Mouse (Mus musculus) embryonic facial prominence, embryonic 11.5 days (tissue): ENCODE data around the gene Inpp4b. TPM values are rescaled to one million over a fixed set of nuclear protein-coding genes. Genes with fewer than 3 reads are reported as not detected.

Experiments used
- ATAC-seq: fragments of 200-750 bp; cut with Nextera tagmentation; replicated peaks from 2 replicates; pipeline ENCODE4 v1.8.0; 2017; ENCODE audit warnings: low read depth; ENCODE audit not compliant: insufficient number of reproducible peaks, low FRiP score, low TSS enrichment
- DNase-seq: peaks from one replicate; pipeline ENCODE4 v3.0.0-alpha.2; 2015; ENCODE audit warnings: low spot score
- H3K27ac ChIP-seq: fragments of 300-500 bp; sonication (generic); replicated peaks from 2 replicates; pipeline ENCODE4 v1.5.1; 2014; ENCODE audit warnings: mild to moderate bottlenecking, low read depth, low read length, control low read depth
- H3K27me3 ChIP-seq: fragments of 300-500 bp; sonication (generic); 2 replicates; pipeline ENCODE4 v1.6.1; 2014; ENCODE audit warnings: mild to moderate bottlenecking, low read length, moderate library complexity, mixed read lengths; ENCODE audit not compliant: control insufficient read depth, insufficient read depth
- H3K36me3 ChIP-seq: fragments of 300-500 bp; sonication (generic); replicated peaks from 2 replicates; pipeline ENCODE4 v1.6.1; 2014; ENCODE audit warnings: low read depth, mild to moderate bottlenecking, low read length, moderate library complexity, mixed read lengths; ENCODE audit not compliant: control insufficient read depth, insufficient read depth
- H3K4me1 ChIP-seq: fragments of 300-500 bp; sonication (generic); 2 replicates; pipeline ENCODE4 v1.6.1; 2014; ENCODE audit warnings: low read length, mixed read lengths; ENCODE audit not compliant: control insufficient read depth, insufficient read depth
- H3K4me2 ChIP-seq: fragments of 300-500 bp; sonication (generic); 2 replicates; pipeline ENCODE4 v1.6.1; 2014; ENCODE audit warnings: low read depth, mild to moderate bottlenecking, control low read depth, low read length, moderate library complexity
- H3K4me3 ChIP-seq: fragments of 300-500 bp; sonication (generic); 2 replicates; pipeline ENCODE4 v1.5.1; 2014; ENCODE audit warnings: low read depth, low read length, control low read depth
- H3K9ac ChIP-seq: fragments of 300-500 bp; sonication (generic); replicated peaks from 2 replicates; pipeline ENCODE4 v1.6.1; 2014; ENCODE audit warnings: mild to moderate bottlenecking, control low read depth, low read length
- H3K9me3 ChIP-seq: fragments of 300-500 bp; sonication (generic); replicated peaks from 2 replicates; pipeline ENCODE4 v1.6.1; 2016; ENCODE audit warnings: mild to moderate bottlenecking, low read length, inconsistent platforms, mixed read lengths; ENCODE audit not compliant: control insufficient read depth
- WGBS: fragments of 180-500 bp; shearing (Covaris S2); extraction: QIAGEN DNeasy Blood & Tissue Kit; methylation state at CpG from one replicate; pipeline ENCODE4 v1.1.7; 2014; 5-methylcytosine and 5-hydroxymethylcytosine counted together
- polyA plus RNA-seq: library from polyadenylated mRNA; unstranded; fragments of >200 nt; fragmentation: Nextera tagmentation; extraction: Ambion mirVana; gene quantifications from 2 replicates; pipeline ENCODE4 v1.2.1, GENCODE M21; 2014

Gene Inpp4b
- polyA plus RNA-seq, 1 experiment from 2014 or later, result 7.8 TPM

- Histone ChIP-seq H3K27me3 (no peaks in the 10 kb centered on the region), H3K36me3 (no peaks in the 10 kb centered on the region), H3K9ac (no peak overlapping the region), H3K4me3 (no peak overlapping the region), H3K4me2 (no peak overlapping the region), H3K4me1 (no peaks in the 10 kb centered on the region), H3K27ac (no peak overlapping the region), H3K9me3 (no peaks in the 10 kb centered on the region)
- DNase-seq (no peak), ATAC-seq (no peak)
- 84% methylated on average over 4 of the region's 4 CpGs for WGBS
Observed at GRCm38 (mm10) chr8:81399501-81399900, 57.1 kb downstream of the Inpp4b start.

- DNase-seq (no peak), ATAC-seq (no peak)
Observed at GRCm38 (mm10) chr8:81412707-81413106, 70.4 kb downstream of the Inpp4b start.

GRCm38 (mm10) chr8:81443957-81444356 lies 101.6 kb downstream of the Inpp4b start:
- Histone ChIP-seq H3K27ac (no peak overlapping the region), H3K27me3 (no peaks in the 10 kb centered on the region), H3K9ac (no peak overlapping the region), H3K4me1 (no peaks in the 10 kb centered on the region), H3K36me3 (no peaks in the 10 kb centered on the region), H3K9me3 (no peaks in the 10 kb centered on the region), H3K4me3 (no peak overlapping the region), H3K4me2 (no peak overlapping the region)
- ATAC-seq, result no peak
- no peak for DNase-seq
- WGBS, result 92% methylated on average over 3 of the region's 3 CpGs

More at GRCm38 (mm10) chr8:81412707-81413106, 70.4 kb downstream of the Inpp4b start:
- Histone ChIP-seq H3K9me3 (no peaks in the 10 kb centered on the region), H3K4me1 (no peaks in the 10 kb centered on the region), H3K27ac (no peak overlapping the region), H3K36me3 (no peaks in the 10 kb centered on the region), H3K9ac (no peak overlapping the region), H3K4me2 (no peak overlapping the region), H3K27me3 (no peaks in the 10 kb centered on the region), H3K4me3 (no peak overlapping the region)
- 82% methylated on average over 2 of the region's 2 CpGs for WGBS

DNA sequence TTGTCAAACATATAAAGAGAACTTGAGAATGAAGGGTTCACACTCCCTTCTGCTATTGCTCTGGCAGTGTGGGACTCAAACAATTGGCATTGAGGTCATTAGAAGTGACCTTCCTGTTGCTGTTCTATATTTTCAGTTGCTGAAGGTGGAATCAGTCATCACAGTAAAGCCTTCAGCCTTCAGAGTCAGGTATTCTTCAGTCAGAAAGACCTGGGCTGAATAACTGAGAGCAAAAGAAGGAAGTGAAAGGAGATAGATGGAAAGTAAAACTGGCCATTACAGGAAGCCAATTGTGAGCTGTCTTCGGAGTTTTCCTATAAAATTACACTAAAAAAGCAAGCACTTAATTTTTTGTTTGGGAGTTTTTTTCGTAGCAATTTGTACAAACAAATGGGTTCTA lies 107.4 kb downstream of the Inpp4b start:
- no peaks in the 10 kb centered on the region for H3K36me3 ChIP-seq
- H3K9ac ChIP-seq, result no peak overlapping the region
- H3K4me3 ChIP-seq, result no peak overlapping the region
- ATAC-seq, result no peak
- no peak overlapping the region for H3K27ac ChIP-seq
- no peaks in the 10 kb centered on the region for H3K4me1 ChIP-seq
- no peaks in the 10 kb centered on the region for H3K27me3 ChIP-seq
- H3K4me2 ChIP-seq, result no peak overlapping the region
- 77% methylated on average over 2 of the region's 2 CpGs for WGBS
- no peaks in the 10 kb centered on the region for H3K9me3 ChIP-seq
- DNase-seq, result no peak

DNA sequence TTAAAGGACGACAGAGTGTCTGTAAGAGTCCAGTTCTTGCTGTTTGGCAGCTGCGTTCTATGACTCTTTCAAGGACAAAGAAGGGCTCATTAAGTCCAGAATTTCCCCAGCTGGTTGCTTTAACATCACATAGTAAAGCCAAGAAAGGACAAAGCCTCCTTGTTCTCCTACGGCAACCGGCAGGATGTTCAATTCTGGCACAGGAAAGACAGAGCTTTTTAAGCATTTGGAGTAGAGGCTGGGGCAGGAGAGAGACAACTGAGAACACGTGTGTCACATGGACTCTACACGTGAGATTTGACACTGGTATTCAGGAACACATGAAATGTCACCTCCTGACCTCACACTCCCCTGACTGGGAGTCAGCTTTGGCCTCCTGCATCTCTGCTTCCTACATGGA lies 109.7 kb downstream of the Inpp4b start:
- H3K4me1 ChIP-seq, result no peaks in the 10 kb centered on the region
- no peak overlapping the region for H3K27ac ChIP-seq
- no peaks in the 10 kb centered on the region for H3K36me3 ChIP-seq
- no peak overlapping the region for H3K9ac ChIP-seq
- ATAC-seq (no peak), DNase-seq (peak; percentile 27)
- no peaks in the 10 kb centered on the region for H3K27me3 ChIP-seq
- no peak overlapping the region for H3K4me3 ChIP-seq
- no peak overlapping the region for H3K4me2 ChIP-seq
- no peaks in the 10 kb centered on the region for H3K9me3 ChIP-seq
- 12% methylated on average over 6 of the region's 6 CpGs for WGBS

DNA sequence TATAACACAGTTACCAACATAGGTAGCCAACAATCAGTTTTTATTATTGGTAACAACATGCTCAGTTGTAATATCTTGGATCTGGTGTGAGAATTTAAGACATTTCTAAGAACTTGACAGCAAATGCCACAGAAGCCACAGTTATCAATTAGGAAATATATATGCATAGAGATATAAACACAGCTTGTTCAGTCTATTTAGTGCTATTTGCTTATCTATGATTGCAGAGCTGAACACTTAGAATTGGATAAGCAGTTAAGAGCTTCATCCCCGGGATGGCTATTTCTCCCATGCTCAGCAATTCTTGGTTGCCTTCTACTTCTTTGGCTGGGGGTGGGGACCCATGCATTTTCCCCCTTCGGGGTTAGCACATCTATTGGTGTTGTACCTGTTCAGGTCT lies 112.5 kb downstream of the Inpp4b start:
- WGBS, result 88% methylated on average over 2 of the region's 2 CpGs
- H3K9me3 ChIP-seq, result no peaks in the 10 kb centered on the region
- H3K36me3 ChIP-seq, result no peaks in the 10 kb centered on the region
- H3K27ac ChIP-seq, result no peak overlapping the region
- no peak for ATAC-seq
- no peak overlapping the region for H3K4me2 ChIP-seq
- no peaks in the 10 kb centered on the region for H3K27me3 ChIP-seq
- H3K4me1 ChIP-seq, result no peaks in the 10 kb centered on the region
- H3K4me3 ChIP-seq, result no peak overlapping the region
- no peak for DNase-seq
- no peak overlapping the region for H3K9ac ChIP-seq

DNA sequence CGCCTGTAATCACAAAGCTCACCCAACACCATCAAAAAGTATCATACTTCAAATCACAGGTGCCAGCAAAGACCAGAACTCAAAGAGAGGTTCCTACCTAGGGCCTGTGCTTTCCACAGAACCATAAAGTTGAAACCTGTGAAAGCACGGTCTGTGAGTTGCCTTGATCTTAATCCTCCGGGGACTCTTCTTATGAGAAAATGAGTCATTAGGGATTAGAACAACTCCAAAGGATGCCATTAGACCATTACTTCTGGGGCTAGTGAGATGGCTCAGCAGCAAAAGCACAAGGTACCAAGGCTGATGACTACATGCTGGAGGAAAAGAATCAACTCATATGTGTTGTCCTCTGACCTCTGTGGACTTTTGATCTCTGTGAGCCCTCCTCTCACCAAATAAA lies 121.4 kb downstream of the Inpp4b start:
- Histone ChIP-seq H3K9me3 (no peaks in the 10 kb centered on the region), H3K27ac (no peak overlapping the region), H3K4me1 (no peaks in the 10 kb centered on the region), H3K4me2 (no peak overlapping the region), H3K27me3 (no peaks in the 10 kb centered on the region), H3K9ac (no peak overlapping the region), H3K4me3 (no peak overlapping the region), H3K36me3 (no peaks in the 10 kb centered on the region)
- DNase-seq (no peak), ATAC-seq (no peak)
- 83% methylated on average over 3 of the region's 3 CpGs for WGBS

DNA sequence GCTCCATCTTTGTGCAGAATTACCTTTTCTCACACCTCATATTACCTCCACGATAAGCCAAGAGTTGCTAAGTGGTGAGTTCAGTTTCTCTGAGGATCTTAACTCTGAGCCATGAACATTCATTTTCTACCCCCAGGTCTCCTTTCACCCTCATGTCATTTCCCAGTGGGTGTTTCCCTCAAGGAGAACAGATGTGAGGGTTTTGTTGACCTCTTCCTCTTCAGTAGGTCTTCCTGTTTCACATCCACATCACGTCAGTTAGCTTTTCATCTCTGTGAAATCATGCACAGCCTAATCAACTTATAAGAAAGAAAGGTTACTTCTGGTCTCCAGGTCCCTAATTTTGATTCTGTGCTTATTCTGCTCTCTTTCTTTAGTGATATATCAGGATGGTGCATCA lies 124.4 kb downstream of the Inpp4b start:
- Histone ChIP-seq H3K9me3 (no peaks in the 10 kb centered on the region), H3K4me1 (no peaks in the 10 kb centered on the region), H3K27me3 (no peaks in the 10 kb centered on the region), H3K36me3 (no peaks in the 10 kb centered on the region), H3K27ac (no peak overlapping the region), H3K4me2 (no peak overlapping the region), H3K9ac (no peak overlapping the region), H3K4me3 (no peak overlapping the region)
- no peak for DNase-seq
- 63% methylated on average over 2 of the region's 2 CpGs for WGBS
- no peak for ATAC-seq
